Mouse (Mus musculus): ENCODE measurements at regions not wholly inside any gene's neighbourhood (a gene's known extent, or its start where the extent isn't known, plus 50 kb on each side); places are given as distances from the start of the nearest gene placed in this dataset.

- TF ChIP-seq HCFC1 (IDR thresholded peaks at IDR 0.05; ENCODE audit: borderline replicate concordance, insufficient read depth, low read length): no peak
- TF ChIP-seq CHD2 (IDR thresholded peaks at IDR 0.05; ENCODE audit: low read depth, low read length): no peak
- TF ChIP-seq ZNF384 (IDR thresholded peaks at IDR 0.05; ENCODE audit: low read depth, low read length): no peak
- TF ChIP-seq MAFK (IDR thresholded peaks at IDR 0.05; ENCODE audit: insufficient read depth, low read depth, low read length): no peak
- no peak for TF ChIP-seq ZC3H11A (IDR thresholded peaks at IDR 0.05; ENCODE audit: borderline replicate concordance, low read depth, low read length)
- no peak overlapping the region for H3K9ac ChIP-seq (ENCODE audit: insufficient read depth, low read depth, low read length, poor library complexity, severe bottlenecking)
- H3K4me3 ChIP-seq (ENCODE audit: insufficient read depth in 1 of 2, low read depth in 1 of 2, low read length in 2 of 2, poor library complexity in 1 of 2, severe bottlenecking in 1 of 2): no peak overlapping the region
- H3K27ac ChIP-seq (ENCODE audit: insufficient read depth, low read depth, low read length, poor library complexity, severe bottlenecking): no peak overlapping the region
- H3K4me1 ChIP-seq (ENCODE audit: control insufficient read depth in 2 of 2, insufficient read depth in 2 of 2, low read length in 2 of 2, poor library complexity in 1 of 2): peaks cover 0 to 3% of the 10 kb centered on the region in 2 experiments; a peak in 1 of 4 replicates
- H3K36me3 ChIP-seq (ENCODE audit: control insufficient read depth, insufficient read depth, low read length, poor library complexity, severe bottlenecking): no peaks in the 10 kb centered on the region
- in situ Hi-C loops (cut with MboI; ENCODE audit: low sequenced_read_pairs in 2 of 2, unreplicated experiment in 2 of 2): no loop called here
- peak; percentile 26 for DNase-seq (ENCODE audit: low read depth, low spot score)
- H3K9me3 ChIP-seq (ENCODE audit: control insufficient read depth, insufficient read depth, low read depth, low read length): no peaks in the 10 kb centered on the region
These were observed 178.0 kb downstream of the Uaca start for GRCm38 (mm10) chr9:60972201-60972910.

GRCm38 (mm10) chr9:60974546-60974945 lies 180.2 kb downstream of the Uaca start:
- no peak for DNase-seq (ENCODE audit: low read depth, low spot score)
- Histone ChIP-seq H3K27ac (ENCODE audit: insufficient read depth, low read depth, low read length, poor library complexity, severe bottlenecking) (no peak overlapping the region), H3K9ac (ENCODE audit: insufficient read depth, low read depth, low read length, poor library complexity, severe bottlenecking) (no peak overlapping the region), H3K9me3 (ENCODE audit: control insufficient read depth, insufficient read depth, low read depth, low read length) (no peaks in the 10 kb centered on the region), H3K4me1 (ENCODE audit: control insufficient read depth in 2 of 2, insufficient read depth in 2 of 2, low read length in 2 of 2, poor library complexity in 1 of 2) (peaks cover 0 to 3% of the 10 kb centered on the region in 2 experiments; a peak in 1 of 4 replicates), H3K4me3 (ENCODE audit: insufficient read depth in 1 of 2, low read depth in 1 of 2, low read length in 2 of 2, poor library complexity in 1 of 2, severe bottlenecking in 1 of 2) (no peak overlapping the region), H3K36me3 (ENCODE audit: control insufficient read depth, insufficient read depth, low read length, poor library complexity, severe bottlenecking) (no peaks in the 10 kb centered on the region)
- TF ChIP-seq CHD2 (IDR thresholded peaks at IDR 0.05; ENCODE audit: low read depth, low read length) (no peak), MAFK (IDR thresholded peaks at IDR 0.05; ENCODE audit: insufficient read depth, low read depth, low read length) (no peak), ZNF384 (IDR thresholded peaks at IDR 0.05; ENCODE audit: low read depth, low read length) (no peak), HCFC1 (IDR thresholded peaks at IDR 0.05; ENCODE audit: borderline replicate concordance, insufficient read depth, low read length) (no peak), ZC3H11A (IDR thresholded peaks at IDR 0.05; ENCODE audit: borderline replicate concordance, low read depth, low read length) (no peak)
- in situ Hi-C loops (cut with MboI; ENCODE audit: low sequenced_read_pairs in 2 of 2, unreplicated experiment in 2 of 2): no loop called here

DNA sequence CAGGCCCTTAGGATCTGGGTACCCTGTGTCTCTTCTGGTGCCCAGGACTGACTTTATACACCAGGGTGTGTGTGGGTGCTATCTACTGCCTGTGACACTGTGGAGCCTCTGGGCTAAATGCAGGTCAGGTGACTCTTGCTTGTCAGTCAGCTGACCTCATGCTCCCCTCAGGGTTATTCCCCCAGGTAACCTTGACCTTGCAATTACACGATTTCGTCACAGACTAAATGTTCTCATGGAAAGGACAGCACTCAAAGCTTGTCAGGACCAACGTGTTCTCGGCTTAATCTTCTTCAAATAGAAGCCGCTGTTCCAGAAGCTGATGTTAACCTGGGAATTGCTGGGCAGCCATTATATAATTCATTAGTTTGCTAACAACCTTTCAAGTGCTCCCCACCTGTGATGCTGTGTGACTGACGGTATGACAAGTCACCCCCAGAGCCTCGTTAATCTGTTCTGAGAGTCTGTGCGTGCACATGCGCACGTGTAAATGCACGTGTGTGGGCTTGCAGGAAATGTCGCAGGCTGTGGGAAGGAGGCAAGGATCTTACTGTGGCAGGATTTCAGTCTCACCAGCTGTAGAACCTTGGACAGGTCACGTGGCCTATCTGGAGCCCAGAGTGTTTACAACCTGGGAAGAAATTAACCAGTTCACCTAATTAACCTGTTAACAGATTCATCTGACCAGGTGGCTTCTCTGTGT lies 188.2 kb downstream of the Uaca start:
- in situ Hi-C loops (cut with MboI; ENCODE audit: low sequenced_read_pairs in 2 of 2, unreplicated experiment in 2 of 2): no loop called here
- no peak for TF ChIP-seq MAFK (IDR thresholded peaks at IDR 0.05; ENCODE audit: insufficient read depth, low read depth, low read length)
- no peak for TF ChIP-seq CHD2 (IDR thresholded peaks at IDR 0.05; ENCODE audit: low read depth, low read length)
- TF ChIP-seq HCFC1 (IDR thresholded peaks at IDR 0.05; ENCODE audit: borderline replicate concordance, insufficient read depth, low read length): no peak
- no peak for TF ChIP-seq ZC3H11A (IDR thresholded peaks at IDR 0.05; ENCODE audit: borderline replicate concordance, low read depth, low read length)
- no peak for TF ChIP-seq ZNF384 (IDR thresholded peaks at IDR 0.05; ENCODE audit: low read depth, low read length)
- Histone ChIP-seq H3K4me3 (ENCODE audit: insufficient read depth in 1 of 2, low read depth in 1 of 2, low read length in 2 of 2, poor library complexity in 1 of 2, severe bottlenecking in 1 of 2) (no peak overlapping the region), H3K9ac (ENCODE audit: insufficient read depth, low read depth, low read length, poor library complexity, severe bottlenecking) (no peak overlapping the region), H3K36me3 (ENCODE audit: control insufficient read depth, insufficient read depth, low read length, poor library complexity, severe bottlenecking) (no peaks in the 10 kb centered on the region), H3K9me3 (ENCODE audit: control insufficient read depth, insufficient read depth, low read depth, low read length) (no peaks in the 10 kb centered on the region), H3K4me1 (ENCODE audit: control insufficient read depth in 2 of 2, insufficient read depth in 2 of 2, low read length in 2 of 2, poor library complexity in 1 of 2) (no peaks in the 10 kb centered on the region), H3K27ac (ENCODE audit: insufficient read depth, low read depth, low read length, poor library complexity, severe bottlenecking) (no peak overlapping the region)
- no peak for DNase-seq (ENCODE audit: low read depth, low spot score)

- Histone ChIP-seq H3K9ac (ENCODE audit: insufficient read depth, low read depth, low read length, poor library complexity, severe bottlenecking) (no peak overlapping the region), H3K27ac (ENCODE audit: insufficient read depth, low read depth, low read length, poor library complexity, severe bottlenecking) (no peak overlapping the region), H3K4me3 (ENCODE audit: insufficient read depth in 1 of 2, low read depth in 1 of 2, low read length in 2 of 2, poor library complexity in 1 of 2, severe bottlenecking in 1 of 2) (no peak overlapping the region), H3K36me3 (ENCODE audit: control insufficient read depth, insufficient read depth, low read length, poor library complexity, severe bottlenecking) (no peaks in the 10 kb centered on the region), H3K9me3 (ENCODE audit: control insufficient read depth, insufficient read depth, low read depth, low read length) (no peaks in the 10 kb centered on the region), H3K4me1 (ENCODE audit: control insufficient read depth in 2 of 2, insufficient read depth in 2 of 2, low read length in 2 of 2, poor library complexity in 1 of 2) (no peaks in the 10 kb centered on the region)
- no peak for DNase-seq (ENCODE audit: low read depth, low spot score)
- no peak for TF ChIP-seq CHD2 (IDR thresholded peaks at IDR 0.05; ENCODE audit: low read depth, low read length)
- no peak for TF ChIP-seq HCFC1 (IDR thresholded peaks at IDR 0.05; ENCODE audit: borderline replicate concordance, insufficient read depth, low read length)
- TF ChIP-seq MAFK (IDR thresholded peaks at IDR 0.05; ENCODE audit: insufficient read depth, low read depth, low read length): no peak
- TF ChIP-seq ZNF384 (IDR thresholded peaks at IDR 0.05; ENCODE audit: low read depth, low read length): no peak
- no peak for TF ChIP-seq ZC3H11A (IDR thresholded peaks at IDR 0.05; ENCODE audit: borderline replicate concordance, low read depth, low read length)
- in situ Hi-C loops (cut with MboI; ENCODE audit: low sequenced_read_pairs in 2 of 2, unreplicated experiment in 2 of 2): no loop called here
These were observed 188.9 kb downstream of the Uaca start for GRCm38 (mm10) chr9:60983246-60983645.

All from ES-E14 (cell line).